Mouse (Mus musculus) liver, adult (tissue): Measurements from ENCODE around the gene Rpsa.

Experiments
- GATA4 ChIP-seq: IDR thresholded peaks from 2 replicates; pipeline ENCODE4 v1.6.1; 2014; ENCODE audit warnings: mild to moderate bottlenecking, low read length; ENCODE audit not compliant: insufficient replicate concordance

Gene Rpsa

DNA sequence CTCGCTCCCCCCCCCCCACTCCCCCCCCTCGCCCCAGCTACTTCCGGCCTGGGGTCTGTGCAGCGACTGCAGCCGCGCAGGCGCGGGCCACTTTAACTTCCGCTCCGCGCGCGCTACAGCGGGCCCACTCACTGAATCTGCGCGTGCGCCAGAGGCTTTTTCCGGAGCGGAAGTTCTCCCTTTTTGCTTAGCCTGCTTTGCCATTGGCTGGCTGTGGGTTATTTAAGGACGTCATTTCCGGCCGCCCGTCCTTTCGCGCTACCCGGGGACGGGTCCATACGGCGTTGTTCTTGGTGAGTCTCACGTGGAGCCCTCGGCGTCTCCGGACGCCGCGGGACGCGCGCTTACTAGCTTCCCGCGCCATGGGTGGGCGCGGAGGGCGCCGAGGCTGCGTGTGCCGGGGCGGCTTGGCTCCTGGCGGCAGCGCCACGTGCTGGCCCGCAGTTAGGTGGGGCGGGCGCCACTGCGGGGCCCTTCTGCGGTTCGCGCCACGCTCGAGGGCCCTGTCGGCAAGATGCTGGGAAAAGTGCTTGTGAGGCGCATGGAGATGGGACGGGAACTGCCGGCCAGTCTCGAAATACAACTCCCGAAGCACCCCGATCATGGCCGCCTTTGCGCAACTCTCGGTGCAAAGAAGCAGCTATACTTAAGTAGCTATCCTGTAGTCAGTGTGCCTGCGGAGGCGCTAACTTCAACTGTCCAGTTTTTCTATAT, at the start of gene Rpsa:
TSS of gene Rpsa (plus strand) at position 152 of the 714 bp plus-strand sequence.
- TF ChIP-seq GATA4 = no peak

DNA sequence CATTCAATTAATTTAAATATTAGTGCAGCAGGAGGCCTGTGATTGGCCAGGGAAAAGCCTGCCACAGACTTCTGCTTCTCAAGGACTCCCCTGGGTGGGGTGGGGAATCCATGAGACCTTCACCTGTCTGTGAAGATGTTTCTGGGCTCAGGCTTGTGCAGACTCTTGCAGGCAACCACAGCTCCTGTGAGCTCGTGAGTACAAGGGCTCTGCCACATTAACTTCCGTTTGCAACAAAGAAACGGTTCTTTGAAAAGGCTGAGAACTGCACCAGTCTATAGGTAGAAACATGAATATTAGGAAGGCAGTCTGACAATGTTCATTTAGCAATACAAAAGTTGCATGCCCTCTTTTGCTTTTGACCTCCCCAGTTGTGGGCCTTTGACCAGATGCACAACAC, 49.2 kb upstream of the Rpsa start:
- TF ChIP-seq GATA4 = no peak

DNA sequence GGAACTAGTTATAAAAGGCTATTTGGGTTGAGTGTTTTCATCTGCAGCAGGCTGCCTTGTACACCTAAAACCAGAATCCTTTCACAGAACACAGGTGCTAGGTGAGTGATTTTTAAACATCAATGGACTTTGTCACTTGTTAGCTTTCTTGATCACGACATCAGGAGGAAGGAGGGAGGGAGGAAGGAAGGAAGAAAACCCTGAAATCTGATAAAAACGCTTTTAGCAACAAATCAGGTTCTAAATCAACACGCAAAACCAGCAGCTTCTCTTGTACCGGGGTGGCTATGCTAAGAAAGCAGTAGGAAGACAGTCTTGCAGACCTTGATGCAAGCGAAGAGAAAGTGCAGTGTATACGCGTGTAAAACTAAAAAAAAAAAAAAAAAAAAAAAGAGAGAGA, 47.6 kb upstream of the Rpsa start:
- TF ChIP-seq GATA4 = no peak

DNA sequence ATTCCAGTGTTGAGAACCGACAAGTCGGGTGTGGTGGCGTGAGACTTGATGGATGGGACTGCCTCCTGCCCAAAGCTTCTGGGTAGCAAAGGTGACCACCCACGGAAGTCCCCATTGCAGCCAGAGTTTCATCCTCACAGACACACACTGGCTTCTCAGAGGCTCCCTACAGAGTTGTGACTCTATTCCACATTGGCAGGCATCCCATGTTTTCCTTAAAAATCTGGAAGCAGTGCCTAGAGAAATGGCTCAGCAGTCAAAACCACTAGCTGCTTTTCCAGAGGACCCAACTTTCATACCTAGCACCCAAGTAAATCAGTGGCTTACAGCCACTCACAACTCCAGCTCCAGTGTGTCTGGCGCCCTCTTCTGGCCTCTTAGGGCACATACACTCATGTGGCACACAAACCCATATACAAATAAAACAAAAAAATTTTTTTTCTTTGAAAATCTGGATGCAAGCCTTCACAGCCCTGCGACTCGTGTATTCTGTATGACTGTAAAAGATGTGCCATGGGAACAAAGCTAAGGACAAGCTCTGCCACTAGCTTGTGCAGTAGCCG, 46.9 kb upstream of the Rpsa start:
- TF ChIP-seq GATA4 = no peak

DNA sequence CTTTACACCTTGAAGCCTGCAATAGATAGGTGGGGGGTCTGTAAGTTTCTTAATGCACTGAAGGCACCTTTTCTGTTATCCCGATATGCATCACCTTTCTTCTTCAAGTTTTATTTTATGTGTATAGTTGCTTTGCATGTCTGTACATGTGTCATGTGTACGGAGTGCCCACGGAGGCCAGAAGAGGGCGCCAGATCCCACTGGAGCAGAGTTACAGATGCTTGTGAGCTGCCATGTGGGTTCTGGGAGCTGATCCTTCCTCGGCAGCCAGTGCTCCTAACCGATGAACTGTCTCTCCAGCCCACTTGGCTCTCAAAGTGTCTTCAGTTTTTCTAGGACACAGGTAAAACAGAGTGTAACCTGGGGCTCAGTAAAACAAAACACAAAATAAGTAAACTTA, 46.2 kb upstream of the Rpsa start:
- no peak for TF ChIP-seq GATA4

DNA sequence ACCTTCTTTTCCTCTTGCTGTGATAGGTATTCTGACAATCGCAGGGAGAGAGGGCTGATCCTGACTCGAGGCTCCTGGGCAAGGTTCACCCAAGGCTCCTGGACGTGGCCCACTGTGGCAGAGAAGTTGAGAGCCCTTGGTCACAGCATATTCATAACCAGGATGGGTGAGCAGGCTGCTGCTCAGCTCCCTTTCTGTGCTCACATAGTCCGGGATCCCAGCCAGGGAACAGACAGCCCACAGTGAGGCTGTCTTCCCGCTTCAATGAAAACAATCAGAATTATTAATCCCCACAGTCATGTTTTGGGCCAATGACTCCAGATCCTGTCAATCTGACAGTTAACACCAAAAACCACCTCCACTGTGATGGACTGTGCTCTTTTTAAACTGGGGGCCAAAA, 45.5 kb upstream of the Rpsa start:
- no peak for TF ChIP-seq GATA4

DNA sequence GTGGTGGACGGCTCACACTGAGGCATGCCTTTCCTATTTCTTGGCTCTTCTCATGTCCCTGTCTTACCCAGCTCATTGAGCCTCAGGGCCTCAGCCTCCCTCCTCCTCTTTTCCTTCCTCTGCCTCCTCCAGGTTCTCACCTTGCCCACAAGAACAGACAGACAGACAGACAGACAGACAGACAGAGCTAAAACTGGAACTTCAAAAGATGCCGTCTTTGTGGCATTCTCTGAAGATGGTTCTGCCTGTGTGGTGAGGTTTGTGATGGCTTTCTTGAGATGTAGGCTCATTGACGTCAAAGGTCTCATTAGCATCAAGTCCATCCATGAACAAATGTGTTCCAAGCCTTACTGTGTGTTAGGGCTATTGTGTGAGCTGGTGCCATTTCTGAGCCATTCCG, 44.8 kb upstream of the Rpsa start:
- no peak for TF ChIP-seq GATA4

DNA sequence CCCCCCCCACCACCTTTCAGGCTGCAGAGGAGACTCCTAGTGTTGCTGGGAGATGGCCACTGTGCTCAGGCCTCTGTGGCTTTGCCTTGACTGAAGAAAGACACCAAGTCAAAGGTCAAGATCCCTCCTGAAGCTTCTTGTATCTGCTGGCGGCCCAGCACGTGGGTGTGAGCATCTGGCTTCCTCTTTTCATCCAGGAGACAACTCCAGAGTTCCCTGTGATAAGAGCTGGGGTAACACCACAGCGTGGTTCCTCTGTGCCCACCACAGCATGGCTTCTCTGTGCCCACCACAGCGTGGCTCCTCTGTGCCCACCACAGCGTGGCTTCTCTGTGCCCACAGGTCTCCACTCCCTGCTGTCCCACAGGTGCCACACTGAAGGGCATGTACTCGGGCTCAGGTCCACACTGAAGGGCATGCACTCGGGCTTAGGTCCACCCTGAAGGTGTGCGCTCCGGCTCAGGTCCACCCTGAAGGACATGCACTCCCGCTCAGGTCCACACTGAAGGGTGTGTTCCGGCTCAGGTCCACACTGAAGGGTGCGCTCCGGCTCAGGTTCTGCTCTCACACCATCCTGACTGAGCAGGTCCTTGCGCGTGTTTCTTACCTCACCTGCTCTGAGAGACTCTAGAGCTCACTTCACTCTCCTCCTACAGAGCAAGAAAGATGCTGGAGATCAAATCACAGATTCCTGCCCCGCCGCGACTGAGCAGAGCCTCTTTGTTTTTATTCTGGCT, 44.2 kb upstream of the Rpsa start:
- TF ChIP-seq GATA4 = no peak

DNA sequence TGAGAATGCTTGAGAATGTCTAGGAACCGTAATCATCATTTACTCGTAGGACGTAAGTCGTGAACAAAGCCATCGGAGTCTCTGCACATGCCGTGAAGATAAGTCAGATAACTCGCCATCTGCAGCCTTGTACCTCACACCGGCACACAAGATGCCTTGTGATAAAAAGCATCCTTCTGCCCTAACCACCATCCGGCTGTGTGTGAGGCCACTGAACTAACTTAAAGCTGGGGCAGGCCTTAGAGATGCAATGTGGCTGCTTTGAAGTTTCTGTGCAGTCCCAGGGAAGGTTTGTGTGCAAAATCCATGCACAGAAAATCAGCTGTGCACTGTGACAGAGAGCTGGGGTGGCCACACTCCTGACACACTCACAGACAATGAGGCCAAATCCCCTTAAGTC, 43.1 kb upstream of the Rpsa start:
- TF ChIP-seq GATA4 = no peak

DNA sequence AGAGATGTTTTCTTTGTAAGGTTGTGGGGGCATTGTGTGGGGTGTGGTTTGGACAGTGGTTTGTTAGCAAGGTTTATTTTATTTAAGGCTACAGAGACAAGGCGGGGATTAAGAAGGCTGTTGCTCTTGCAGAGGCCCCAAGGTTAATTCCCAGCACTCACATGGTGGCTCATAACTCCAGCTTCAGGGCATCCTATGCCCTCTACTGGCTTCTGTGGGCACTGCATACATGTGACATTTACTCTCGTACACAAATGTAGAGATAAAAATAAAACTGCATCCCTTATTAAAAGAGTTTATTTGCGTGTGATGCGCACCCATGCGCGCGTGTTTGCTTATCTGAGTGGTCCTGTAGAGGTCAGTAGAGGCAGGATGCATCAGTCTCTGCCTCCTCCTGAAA, 38.4 kb upstream of the Rpsa start:
- no peak for TF ChIP-seq GATA4

DNA sequence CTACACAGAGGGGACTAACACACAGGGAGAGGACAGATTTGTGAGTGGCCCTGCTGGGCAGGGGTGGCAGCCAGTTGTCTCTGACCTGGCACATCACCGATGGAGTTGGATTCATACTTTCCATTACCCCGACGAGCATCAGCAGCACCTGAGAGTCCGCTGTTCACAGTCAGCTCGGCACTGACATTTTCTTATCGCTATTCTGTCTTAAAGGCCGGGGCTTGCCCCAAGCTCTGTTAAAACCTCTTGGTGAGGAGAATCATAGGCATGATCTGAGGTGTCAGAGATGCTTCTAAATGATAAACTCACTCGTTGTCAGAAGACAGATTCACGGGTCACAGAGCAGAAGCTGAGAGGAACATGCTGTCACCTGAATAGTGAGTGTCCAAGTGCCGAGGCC, 36.4 kb upstream of the Rpsa start:
- TF ChIP-seq GATA4 = no peak

DNA sequence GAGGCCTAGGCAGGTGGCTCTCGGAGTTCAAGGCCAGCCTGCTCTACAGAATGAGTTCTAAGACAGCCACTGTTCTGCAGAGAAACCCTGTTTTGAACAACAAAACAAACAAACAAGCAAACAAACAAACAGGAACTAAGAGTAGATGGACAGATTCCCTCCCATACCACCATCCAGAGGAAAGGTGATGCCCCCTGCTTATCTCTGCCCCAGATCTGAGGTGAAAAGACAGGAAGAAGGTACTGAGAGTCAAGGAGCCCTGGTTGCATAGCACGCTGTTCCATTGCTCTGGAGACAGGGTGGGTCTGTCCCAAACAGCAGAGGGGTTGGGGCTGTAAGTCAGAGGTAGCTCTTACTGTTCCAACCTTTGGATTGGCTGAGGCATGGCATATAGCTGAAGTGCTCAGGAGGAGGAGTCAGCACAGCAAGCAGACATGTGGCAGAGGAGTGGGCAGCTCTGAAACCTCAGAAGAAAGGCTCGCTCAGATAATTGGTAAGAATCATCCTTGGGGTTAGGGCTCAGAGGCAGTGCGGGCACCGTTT, 35.7 kb upstream of the Rpsa start, which contains the start of gene Ccr8:
TSS of gene Ccr8 (plus strand) at position 419 of the 543 bp plus-strand sequence.
- no peak for TF ChIP-seq GATA4

DNA sequence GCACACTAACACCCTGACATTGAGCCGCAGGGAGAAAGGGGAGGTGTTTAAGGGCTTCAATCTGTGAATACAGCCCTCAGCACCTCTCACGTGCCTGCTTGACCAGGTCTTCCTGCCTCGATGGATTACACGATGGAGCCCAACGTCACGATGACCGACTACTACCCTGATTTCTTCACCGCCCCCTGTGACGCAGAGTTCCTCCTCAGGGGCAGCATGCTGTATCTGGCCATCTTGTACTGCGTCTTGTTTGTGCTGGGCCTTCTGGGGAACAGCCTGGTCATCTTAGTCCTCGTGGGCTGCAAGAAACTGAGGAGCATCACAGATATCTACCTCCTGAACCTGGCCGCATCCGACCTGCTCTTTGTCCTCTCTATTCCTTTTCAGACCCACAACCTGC, 33.8 kb upstream of the Rpsa start:
- no peak for TF ChIP-seq GATA4

DNA sequence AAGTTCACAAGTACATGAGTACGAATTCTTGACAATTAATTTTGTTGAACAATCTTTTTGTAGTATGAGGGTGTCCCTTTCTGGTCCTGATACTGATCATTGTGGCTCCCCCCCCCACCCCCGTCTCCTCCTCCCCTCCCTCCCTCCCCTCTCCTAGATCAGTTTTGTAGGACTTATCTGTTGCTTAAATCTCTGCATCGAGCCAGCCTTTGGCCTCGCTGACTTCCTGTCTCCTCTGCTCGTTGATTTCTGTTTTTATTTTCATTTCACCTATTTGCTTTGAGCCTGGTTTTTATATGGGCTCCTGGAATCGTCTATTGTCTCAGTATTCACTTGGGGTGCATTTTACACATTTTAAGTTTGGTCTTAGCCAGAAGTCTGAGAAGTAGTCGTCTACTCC, 31.6 kb upstream of the Rpsa start:
- no peak for TF ChIP-seq GATA4

DNA sequence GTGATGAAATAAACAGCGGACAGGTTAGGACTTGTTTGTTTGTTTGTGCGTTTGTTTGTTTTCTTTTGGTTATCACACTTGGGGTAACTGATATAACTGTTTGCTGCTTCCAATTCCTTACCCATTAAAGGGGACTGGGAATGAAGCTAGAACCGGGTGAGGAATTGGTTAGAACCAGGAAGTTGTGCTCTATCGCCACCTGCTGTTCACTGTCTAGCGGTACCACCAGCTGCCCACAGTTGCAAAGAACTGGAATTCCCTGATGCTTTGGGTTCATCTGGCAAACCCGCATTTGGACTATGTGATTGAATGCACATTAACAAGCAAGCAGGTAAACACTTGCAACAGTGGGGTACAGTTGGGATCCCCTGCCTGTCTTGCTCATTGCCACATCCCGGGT, 28.8 kb upstream of the Rpsa start:
- TF ChIP-seq GATA4 = no peak

DNA sequence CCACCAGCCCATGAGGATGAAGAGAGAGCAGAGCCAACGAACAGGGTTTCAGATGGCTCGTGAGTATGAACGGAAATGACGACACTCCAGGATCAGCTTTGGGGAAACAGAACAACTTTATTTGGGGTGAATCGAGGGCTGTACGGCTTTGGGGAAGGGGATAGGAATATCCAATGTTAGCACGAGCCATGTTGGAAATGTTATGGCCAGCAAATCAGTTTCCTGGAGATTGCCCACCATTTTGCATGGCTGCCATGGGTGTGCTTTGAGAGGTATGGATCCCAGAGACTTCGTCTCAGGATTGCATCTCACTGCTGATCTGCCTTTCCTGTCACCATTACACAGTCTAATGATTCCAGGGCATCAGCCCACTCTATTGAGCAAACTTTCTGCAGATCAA, 28.2 kb upstream of the Rpsa start:
- TF ChIP-seq GATA4 = no peak
